Mouse (Mus musculus) embryonic facial prominence, embryonic 11.5 days (tissue): ENCODE measurements around the gene Ednra. TPM values are rescaled to one million over a fixed set of nuclear protein-coding genes. Genes with fewer than 3 reads are reported as not detected.
A peak's percentile ranks its signal among the peaks of the same experiment; 100 is the strongest.
"Not testable (repeated sequence)": the region's sequence is repeated elsewhere in the genome, so short reads cannot be mapped to it uniquely, and the experiment has no call there.

ENCODE experiments used
- ATAC-seq: fragments of 200-750 bp; cut with Nextera tagmentation; replicated peaks from 2 replicates; pipeline ENCODE4 v1.8.0; 2017; ENCODE audit warnings: low read depth; ENCODE audit not compliant: insufficient number of reproducible peaks, low FRiP score, low TSS enrichment
- DNase-seq: peaks from one replicate; pipeline ENCODE4 v3.0.0-alpha.2; 2015; ENCODE audit warnings: low spot score
- H3K27ac ChIP-seq: fragments of 300-500 bp; sonication (generic); replicated peaks from 2 replicates; pipeline ENCODE4 v1.5.1; 2014; ENCODE audit warnings: mild to moderate bottlenecking, low read depth, low read length, control low read depth
- H3K27me3 ChIP-seq: fragments of 300-500 bp; sonication (generic); 2 replicates; pipeline ENCODE4 v1.6.1; 2014; ENCODE audit warnings: mild to moderate bottlenecking, low read length, moderate library complexity, mixed read lengths; ENCODE audit not compliant: control insufficient read depth, insufficient read depth
- H3K36me3 ChIP-seq: fragments of 300-500 bp; sonication (generic); replicated peaks from 2 replicates; pipeline ENCODE4 v1.6.1; 2014; ENCODE audit warnings: low read depth, mild to moderate bottlenecking, low read length, moderate library complexity, mixed read lengths; ENCODE audit not compliant: control insufficient read depth, insufficient read depth
- H3K4me1 ChIP-seq: fragments of 300-500 bp; sonication (generic); 2 replicates; pipeline ENCODE4 v1.6.1; 2014; ENCODE audit warnings: low read length, mixed read lengths; ENCODE audit not compliant: control insufficient read depth, insufficient read depth
- H3K4me2 ChIP-seq: fragments of 300-500 bp; sonication (generic); 2 replicates; pipeline ENCODE4 v1.6.1; 2014; ENCODE audit warnings: low read depth, mild to moderate bottlenecking, control low read depth, low read length, moderate library complexity
- H3K4me3 ChIP-seq: fragments of 300-500 bp; sonication (generic); 2 replicates; pipeline ENCODE4 v1.5.1; 2014; ENCODE audit warnings: low read depth, low read length, control low read depth
- H3K9ac ChIP-seq: fragments of 300-500 bp; sonication (generic); replicated peaks from 2 replicates; pipeline ENCODE4 v1.6.1; 2014; ENCODE audit warnings: mild to moderate bottlenecking, control low read depth, low read length
- H3K9me3 ChIP-seq: fragments of 300-500 bp; sonication (generic); replicated peaks from 2 replicates; pipeline ENCODE4 v1.6.1; 2016; ENCODE audit warnings: mild to moderate bottlenecking, low read length, inconsistent platforms, mixed read lengths; ENCODE audit not compliant: control insufficient read depth
- WGBS: fragments of 180-500 bp; shearing (Covaris S2); extraction: QIAGEN DNeasy Blood & Tissue Kit; methylation state at CpG from one replicate; pipeline ENCODE4 v1.1.7; 2014; 5-methylcytosine and 5-hydroxymethylcytosine counted together
- polyA plus RNA-seq: library from polyadenylated mRNA; unstranded; fragments of >200 nt; fragmentation: Nextera tagmentation; extraction: Ambion mirVana; gene quantifications from 2 replicates; pipeline ENCODE4 v1.2.1, GENCODE M21; 2014

Gene Ednra
- polyA plus RNA-seq, 1 experiment from 2014 or later: 60.4 TPM

- not testable (repeated sequence) for DNase-seq, H3K4me3 ChIP-seq, H3K9me3 ChIP-seq, H3K9ac ChIP-seq, H3K27me3 ChIP-seq, H3K36me3 ChIP-seq, ATAC-seq, H3K27ac ChIP-seq, H3K4me1 ChIP-seq, H3K4me2 ChIP-seq
- WGBS: 88% methylated on average over 7 of the region's 7 CpGs
Observed at GRCm38 (mm10) chr8:77689421-77690059, 34.7 kb downstream of the Ednra start.

GRCm38 (mm10) chr8:77688978-77689377 lies 35.3 kb downstream of the Ednra start:
- H3K9me3 ChIP-seq: no peaks in the 10 kb centered on the region
- H3K36me3 ChIP-seq: no peaks in the 10 kb centered on the region
- H3K9ac ChIP-seq: no peak overlapping the region
- 72% methylated on average over 5 of the region's 5 CpGs for WGBS
- ATAC-seq (no peak), DNase-seq (no peak)
- H3K4me1 ChIP-seq: no peaks in the 10 kb centered on the region
- no peak overlapping the region for H3K27ac ChIP-seq
- no peak overlapping the region for H3K4me3 ChIP-seq
- no peak overlapping the region for H3K4me2 ChIP-seq
- H3K27me3 ChIP-seq: no peaks in the 10 kb centered on the region

DNA sequence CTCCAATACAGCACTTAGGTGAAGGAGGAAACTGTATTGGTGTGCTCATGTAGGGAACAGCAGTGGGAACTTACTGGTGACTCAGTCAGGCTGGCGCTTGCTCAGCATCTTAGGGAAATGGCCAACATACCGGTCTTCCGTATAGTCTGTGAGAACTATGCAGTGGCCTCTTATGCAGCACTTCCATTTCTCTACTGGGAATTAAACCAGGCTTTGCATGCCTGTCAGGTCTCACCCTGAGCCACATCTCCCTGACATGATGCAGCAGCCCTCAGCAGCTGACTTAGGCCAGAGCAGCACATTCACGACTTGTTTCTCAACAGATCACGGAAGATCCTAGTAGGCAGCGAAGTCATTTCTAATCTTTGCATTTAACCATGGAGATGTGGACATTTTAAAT lies 39.9 kb downstream of the Ednra start:
- no peaks in the 10 kb centered on the region for H3K36me3 ChIP-seq
- no peaks in the 10 kb centered on the region for H3K9me3 ChIP-seq
- DNase-seq (no peak), ATAC-seq (no peak)
- H3K27me3 ChIP-seq: no peaks in the 10 kb centered on the region
- H3K4me3 ChIP-seq: no peak overlapping the region
- H3K4me2 ChIP-seq: no peak overlapping the region
- H3K9ac ChIP-seq: no peak overlapping the region
- H3K27ac ChIP-seq: no peak overlapping the region
- no peaks in the 10 kb centered on the region for H3K4me1 ChIP-seq
- WGBS: 78% methylated on average over 6 of the region's 6 CpGs

DNA sequence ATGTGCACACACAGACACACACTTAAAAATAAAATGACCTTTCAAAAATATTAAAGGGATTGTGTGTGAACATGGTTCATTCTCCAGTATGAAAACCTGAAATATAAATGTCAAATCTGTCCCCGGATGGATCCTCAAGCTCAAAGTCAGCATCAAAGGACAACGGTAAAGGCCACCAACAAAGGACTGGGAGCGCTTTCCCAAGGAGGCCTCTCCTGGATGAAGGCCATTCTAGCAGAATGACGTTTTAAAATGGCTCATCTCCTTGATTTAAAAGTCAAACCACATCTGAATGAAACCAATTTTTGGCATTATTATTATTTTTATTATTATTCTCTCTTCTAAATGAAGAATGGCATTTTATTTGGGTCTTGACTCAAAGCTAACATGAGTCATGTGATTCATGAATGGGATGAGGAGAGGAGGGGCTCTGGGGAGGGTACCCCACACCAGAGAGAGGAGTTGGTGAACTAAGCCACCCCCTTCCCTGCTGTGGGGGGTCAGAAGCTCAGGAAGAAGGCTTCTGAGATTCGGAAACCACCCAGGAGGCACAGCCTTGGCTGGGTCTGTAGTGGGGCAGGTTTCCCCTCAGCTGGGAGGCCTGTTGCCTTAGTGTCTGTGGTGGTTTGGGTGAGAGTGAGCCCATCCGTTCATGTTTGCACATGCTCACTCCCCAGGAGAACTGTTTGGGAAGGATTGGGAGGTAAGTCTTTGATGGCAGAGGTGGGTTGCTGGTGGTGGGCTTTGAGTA lies 40.7 kb downstream of the Ednra start:
- Histone ChIP-seq H3K9ac (no peak overlapping the region), H3K36me3 (no peaks in the 10 kb centered on the region), H3K27me3 (no peaks in the 10 kb centered on the region), H3K4me3 (no peak overlapping the region), H3K4me1 (no peaks in the 10 kb centered on the region), H3K9me3 (no peaks in the 10 kb centered on the region), H3K4me2 (no peak overlapping the region), H3K27ac (no peak overlapping the region)
- no peak for DNase-seq
- ATAC-seq: no peak
- WGBS: 79% methylated on average over 6 of the region's 6 CpGs

- H3K4me1 ChIP-seq: no peaks in the 10 kb centered on the region
- no peak overlapping the region for H3K4me3 ChIP-seq
- no peaks in the 10 kb centered on the region for H3K27me3 ChIP-seq
- H3K9ac ChIP-seq: no peak overlapping the region
- WGBS: 62% methylated on average over 15 of the region's 15 CpGs
- no peak for DNase-seq
- H3K27ac ChIP-seq: no peak overlapping the region
- no peak for ATAC-seq
- no peaks in the 10 kb centered on the region for H3K9me3 ChIP-seq
- H3K4me2 ChIP-seq: no peak overlapping the region
- no peaks in the 10 kb centered on the region for H3K36me3 ChIP-seq
Observed at GRCm38 (mm10) chr8:77682008-77682934, 42.0 kb downstream of the Ednra start.

DNA sequence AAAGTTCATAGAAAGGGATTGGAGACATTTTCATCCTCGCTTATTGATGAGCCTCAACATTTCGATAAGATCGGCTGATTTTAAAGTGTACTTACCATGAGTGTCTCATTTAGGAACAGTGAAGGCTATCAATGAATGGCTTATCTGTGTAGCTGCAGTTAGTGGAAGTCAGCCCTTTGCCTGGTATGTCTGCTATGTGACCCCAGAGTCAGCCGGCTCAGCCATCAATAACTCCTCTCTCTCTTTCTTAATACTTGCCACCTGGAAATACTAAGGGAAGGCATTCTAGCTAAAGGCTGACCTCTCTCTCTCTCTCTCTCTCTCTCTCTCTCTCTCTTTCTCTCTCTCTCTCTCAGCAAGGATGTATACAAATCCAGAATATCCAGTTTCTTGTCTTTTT lies 52.2 kb downstream of the Ednra start:
- no peaks in the 10 kb centered on the region for H3K9me3 ChIP-seq
- H3K9ac ChIP-seq: no peak overlapping the region
- H3K27ac ChIP-seq: 0 out of 2 replicates have a peak overlapping the region, but pooled peaks have one; percentile 20
- no peak overlapping the region for H3K4me3 ChIP-seq
- H3K27me3 ChIP-seq: no peaks in the 10 kb centered on the region
- no peaks in the 10 kb centered on the region; the same call in 1 of the 2 replicates for H3K36me3 ChIP-seq
- 27% methylated on average over 4 of the region's 4 CpGs for WGBS
- H3K4me2 ChIP-seq: no peak overlapping the region
- DNase-seq (peak; percentile 75), ATAC-seq (peak; percentile 51; the same call in 1 of the 2 replicates)
- H3K4me1 ChIP-seq: no peaks in the 10 kb centered on the region; the same call in 1 of the 2 replicates

DNA sequence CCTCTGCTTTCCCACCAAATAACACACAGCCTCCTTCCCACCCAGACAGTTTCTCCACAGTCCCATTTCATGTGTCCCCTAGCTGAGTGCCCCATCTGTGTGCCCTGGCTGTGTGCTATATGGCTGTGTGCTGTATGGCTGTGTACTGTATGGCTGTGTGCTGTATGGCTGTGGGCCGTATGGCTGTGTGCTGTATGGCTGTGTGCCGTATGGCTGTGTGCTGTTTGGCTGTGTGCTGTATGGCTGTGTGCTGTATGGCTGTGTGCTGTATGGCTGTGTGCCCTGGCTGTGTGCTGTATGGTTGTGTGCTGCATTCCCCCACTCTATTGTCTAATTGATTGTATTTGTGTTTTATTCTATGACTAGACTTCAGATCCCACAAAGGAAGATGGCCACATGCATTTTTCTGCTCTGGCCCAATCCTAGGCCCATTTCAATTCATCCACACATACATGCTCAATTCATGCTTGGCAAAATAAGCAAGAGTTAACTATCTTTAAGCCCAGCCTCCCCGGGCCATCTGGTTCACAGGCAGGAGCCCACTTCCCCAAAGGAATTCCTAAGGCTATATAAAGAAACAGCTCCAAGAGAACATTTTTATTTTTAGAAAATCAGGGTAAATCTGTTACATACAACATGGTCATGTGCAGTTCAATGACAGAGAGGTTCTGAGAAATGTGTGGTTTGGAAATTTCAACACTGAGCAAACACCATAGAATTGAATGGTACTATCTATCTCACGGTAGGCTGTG lies 53.5 kb downstream of the Ednra start:
- no peak for ATAC-seq
- 71% methylated on average over 4 of the region's 4 CpGs for WGBS

More for the DNA sequence above, 53.5 kb downstream of the Ednra start:
- H3K27me3 ChIP-seq: no peaks in the 10 kb centered on the region
- 0 out of 2 replicates have a peak overlapping the region, but pooled peaks have one; percentile 20 for H3K27ac ChIP-seq
- DNase-seq: no peak
- H3K9ac ChIP-seq: no peak overlapping the region
- H3K4me2 ChIP-seq: no peak overlapping the region
- no peak overlapping the region for H3K4me3 ChIP-seq
- no peaks in the 10 kb centered on the region; the same call in 1 of the 2 replicates for H3K4me1 ChIP-seq
- no peaks in the 10 kb centered on the region; the same call in 1 of the 2 replicates for H3K36me3 ChIP-seq
- no peaks in the 10 kb centered on the region for H3K9me3 ChIP-seq
